Mouse (Mus musculus) heart, postnatal 36 days (tissue): ENCODE measurements around the gene Orai1. TPM values are rescaled to one million over a fixed set of nuclear protein-coding genes. Genes with fewer than 3 reads are reported as not detected.
"Not testable (repeated sequence)": the region's sequence is repeated elsewhere in the genome, so short reads cannot be mapped to it uniquely, and the experiment has no call there.

Experiments used
- DNase-seq, 2 experiments: peaks; one replicate each; pipeline ENCODE4 v3.0.0; 2021 to 2022
- intact Hi-C: fragments of 180-260 bp; cut with DNase I; formaldehyde crosslinking; loops from one replicate; pipeline ENCODE4 v1.15.1; 2025
- total RNA-seq, 2 experiments: library from RNA; stranded (reverse); gene quantifications; 2 replicates each; pipeline ENCODE4 v1.2.3; 2021

The Orai1 gene
- total RNA-seq, 2 experiments from 2014 or later: 16.7 to 19.3 TPM

DNA sequence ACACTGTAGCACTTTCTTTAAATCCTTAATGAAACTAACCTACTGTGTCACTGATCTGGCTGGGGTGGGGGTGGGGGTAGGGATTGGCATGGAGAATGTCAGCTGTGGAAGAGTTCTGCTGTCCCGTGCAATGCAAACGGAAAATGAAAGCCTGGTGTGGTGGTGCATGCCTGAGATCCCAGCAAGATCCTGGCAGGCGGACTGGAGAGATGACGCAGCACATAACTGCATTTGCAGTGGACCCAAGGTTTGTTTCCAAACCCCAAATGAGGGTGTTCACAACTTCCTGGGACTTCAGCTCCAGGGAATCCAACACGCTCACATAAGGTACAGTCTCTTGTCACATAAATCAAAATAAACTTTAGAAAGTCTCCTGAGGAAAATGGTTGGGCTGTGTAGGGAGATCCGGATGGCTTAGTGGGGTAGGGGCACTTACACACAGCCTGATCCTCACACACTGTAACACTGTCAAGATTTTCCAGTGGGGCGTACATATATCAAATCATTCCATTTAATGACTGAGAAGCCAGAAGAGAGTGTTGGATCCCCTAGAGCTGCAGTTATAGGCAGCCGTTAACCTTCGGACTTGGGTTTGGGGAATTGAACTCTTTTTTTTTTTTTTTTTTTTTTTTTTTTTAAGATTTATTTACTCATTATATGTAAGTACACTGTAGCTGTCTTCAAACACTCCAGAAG lies 46.0 kb downstream of the Orai1 start:
- intact Hi-C loops: no loop called here
- no peak for DNase-seq

DNA sequence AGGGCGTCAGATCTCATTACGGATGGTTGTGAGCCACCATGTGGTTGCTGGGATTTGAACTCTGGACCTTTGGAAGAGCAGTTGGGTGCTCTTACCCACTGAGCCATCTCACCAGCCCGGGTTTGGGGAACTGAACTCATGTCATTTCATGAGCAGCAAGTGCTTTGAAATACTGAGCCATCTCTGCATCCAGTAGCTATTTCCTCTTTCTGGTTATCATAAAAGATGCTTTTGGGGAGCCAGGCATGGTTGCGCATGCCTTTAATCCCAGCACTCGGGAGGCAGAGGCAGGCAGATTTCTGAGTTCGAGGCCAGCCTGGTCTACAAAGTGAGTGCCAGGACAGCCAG lies 46.5 kb downstream of the Orai1 start:
- DNase-seq, intact Hi-C loops: not testable (repeated sequence)

DNA sequence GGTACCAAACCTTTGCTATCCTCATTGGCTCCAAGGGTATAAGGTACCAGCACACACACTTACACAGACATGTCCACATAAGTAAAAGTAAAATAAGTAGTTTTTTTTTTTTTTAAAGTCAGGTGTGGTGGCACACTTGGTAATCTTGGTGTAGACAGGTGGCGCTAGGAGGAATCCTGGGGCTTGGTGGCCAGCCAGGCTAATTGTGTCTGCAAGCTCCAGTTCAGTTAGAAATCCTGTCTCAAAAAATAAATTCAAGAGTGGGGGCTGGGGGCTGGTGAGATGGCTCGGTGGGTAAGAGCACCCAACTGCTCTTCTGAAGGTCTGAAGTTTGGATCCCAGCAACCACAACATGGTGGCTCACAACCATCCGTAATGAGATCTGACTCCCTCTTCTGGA lies 48.3 kb downstream of the Orai1 start:
- no peak for DNase-seq
- intact Hi-C loops: loop anchor here (1.0 kb wide), 1 partner anchor 69 kb away; the partner anchor contains the start of gene Rhof

DNA sequence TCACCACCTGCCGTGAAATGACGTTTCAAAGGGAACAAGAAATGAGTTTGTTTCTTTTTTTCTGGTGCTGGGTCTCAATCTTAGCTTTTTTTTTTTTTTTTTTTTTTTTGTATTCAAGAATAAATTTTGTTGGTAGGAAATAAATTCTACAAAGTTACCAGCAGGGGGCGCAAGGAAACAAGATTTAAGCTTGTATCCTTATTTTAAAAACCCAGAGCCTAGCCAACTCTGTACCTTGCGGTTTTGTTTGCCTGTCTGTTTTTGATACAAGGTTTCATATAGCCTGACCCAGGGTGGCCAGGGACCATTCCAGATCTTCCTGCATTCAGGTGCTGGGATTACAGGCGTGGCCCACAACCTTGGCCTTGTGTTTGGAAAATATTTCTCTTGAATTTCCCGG lies 49.3 kb downstream of the Orai1 start:
- peak; percentile 59 to 67 for DNase-seq
- intact Hi-C loops: loop anchor here (1.0 to 2.0 kb wide), 2 partner anchors 85 to 90 kb away; no protein-coding TSS in a partner anchor

DNA sequence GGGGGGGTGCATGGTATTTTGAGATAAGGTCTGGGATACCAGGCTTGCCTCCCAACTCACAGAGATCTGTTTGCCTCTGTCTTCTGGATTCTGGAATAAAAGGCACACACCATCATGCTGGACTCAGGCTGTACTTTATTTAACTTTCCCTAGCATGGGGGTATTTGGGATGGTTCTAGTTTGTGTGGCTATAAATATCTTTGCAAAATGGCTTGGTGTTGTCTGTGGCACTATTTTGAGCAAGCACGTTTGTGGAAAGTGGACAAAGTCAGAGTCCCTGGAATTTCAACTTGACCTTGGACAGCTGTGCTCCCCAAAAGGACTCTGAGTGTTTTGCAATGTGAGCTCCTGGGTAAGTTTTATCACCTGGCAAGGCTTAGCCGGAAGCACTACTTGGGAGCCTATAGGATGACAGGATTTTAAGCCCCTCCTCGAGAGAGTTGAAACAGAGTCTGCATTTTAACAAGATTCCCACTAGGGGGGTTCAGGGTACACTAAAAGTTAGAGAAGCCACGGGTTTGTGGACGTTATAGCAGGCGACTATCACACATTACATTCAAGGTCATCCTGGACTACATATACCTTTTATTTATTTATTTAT lies 52.6 kb downstream of the Orai1 start:
- intact Hi-C loops: no loop called here
- DNase-seq: peak in 1 of 2 experiments; percentile 36

DNA sequence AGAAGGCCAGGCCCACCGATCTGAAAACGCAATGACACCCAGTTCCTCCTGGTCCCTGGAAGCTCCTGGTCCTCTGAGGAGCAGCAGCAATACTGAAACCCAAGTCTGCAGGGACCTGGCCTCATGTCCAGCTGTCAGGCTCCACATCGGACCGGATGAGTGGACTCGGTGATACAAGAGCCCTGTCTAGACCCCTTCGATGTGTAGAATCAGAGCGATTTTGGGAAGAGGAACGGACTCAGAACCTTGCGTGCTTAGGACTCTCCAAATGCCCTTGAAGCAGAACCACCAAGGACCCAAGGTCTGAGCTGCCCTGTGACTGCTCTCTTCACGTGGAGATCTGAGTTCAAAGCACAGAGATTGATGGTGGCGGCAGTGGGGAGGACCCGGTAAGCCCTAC lies 53.2 kb downstream of the Orai1 start, which contains the start of gene Tmem120b:
TSS of gene Tmem120b (plus strand) at position 301 of the 400 bp plus-strand sequence.
- intact Hi-C loops: no loop called here
- DNase-seq: no peak

DNA sequence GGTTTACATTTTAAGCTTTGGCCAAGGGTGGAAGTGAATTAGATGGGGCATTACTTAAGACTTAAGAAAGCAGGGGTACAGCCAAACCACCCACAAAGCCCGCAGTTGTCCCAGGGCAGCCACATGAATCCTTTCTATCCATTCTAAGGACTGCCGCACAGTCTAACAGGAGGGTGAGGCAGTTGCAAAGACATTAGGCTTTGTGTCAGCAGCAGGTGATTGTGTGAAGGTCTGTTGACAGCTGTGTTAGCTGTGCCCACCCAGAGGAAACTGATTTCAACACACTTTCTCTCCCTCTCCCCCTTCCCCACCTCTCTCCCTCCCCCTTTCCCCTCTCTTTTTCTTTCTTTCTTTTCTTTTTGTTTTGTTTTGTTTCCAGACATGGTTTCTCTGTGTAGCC lies 53.8 kb downstream of the Orai1 start:
- no peak for DNase-seq
- intact Hi-C loops: no loop called here

DNA sequence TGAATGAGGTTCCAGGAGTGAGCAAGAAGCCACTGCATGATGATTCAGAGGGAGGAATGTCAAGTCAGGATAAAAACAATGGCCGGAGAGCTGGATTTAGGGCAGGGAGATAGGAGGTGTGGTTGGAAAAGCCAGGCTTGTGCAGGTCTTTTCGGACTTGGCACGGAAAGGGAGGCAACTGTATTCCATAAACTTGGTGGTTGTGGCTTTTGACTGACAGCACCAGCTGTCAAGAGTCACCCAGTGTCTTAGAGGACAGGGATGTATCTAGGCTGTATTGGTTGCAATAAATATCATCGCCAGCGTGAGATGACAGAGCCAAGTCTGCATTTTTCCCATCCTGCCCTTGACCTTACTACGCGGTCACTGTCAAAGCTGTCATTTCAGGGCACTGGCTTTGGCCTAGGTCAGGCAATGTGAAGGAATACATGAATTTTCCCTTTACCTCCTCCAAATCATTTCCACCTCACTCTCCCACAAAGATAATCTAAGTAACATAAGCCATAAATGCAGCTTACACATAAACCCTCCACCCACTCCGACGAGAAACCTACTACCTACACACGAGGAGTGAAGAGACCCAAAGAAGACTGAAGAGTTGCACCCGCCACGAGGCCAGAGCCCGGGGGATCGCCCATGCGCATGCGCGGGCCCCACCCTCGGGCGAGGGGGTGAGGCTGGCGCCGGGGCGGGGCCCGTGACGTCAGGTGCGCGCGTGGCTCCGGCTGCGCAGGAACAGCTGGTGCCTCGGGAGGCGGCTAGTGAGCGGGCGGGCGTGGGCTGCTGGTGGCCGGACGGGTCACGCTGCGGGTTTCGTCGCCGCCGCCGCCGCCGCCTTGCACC lies 60.9 kb downstream of the Orai1 start:
- DNase-seq: peak; percentile 95
- intact Hi-C loops: loop anchor here (2.0 kb wide), 1 partner anchor 41 kb away; no protein-coding TSS in a partner anchor

DNA sequence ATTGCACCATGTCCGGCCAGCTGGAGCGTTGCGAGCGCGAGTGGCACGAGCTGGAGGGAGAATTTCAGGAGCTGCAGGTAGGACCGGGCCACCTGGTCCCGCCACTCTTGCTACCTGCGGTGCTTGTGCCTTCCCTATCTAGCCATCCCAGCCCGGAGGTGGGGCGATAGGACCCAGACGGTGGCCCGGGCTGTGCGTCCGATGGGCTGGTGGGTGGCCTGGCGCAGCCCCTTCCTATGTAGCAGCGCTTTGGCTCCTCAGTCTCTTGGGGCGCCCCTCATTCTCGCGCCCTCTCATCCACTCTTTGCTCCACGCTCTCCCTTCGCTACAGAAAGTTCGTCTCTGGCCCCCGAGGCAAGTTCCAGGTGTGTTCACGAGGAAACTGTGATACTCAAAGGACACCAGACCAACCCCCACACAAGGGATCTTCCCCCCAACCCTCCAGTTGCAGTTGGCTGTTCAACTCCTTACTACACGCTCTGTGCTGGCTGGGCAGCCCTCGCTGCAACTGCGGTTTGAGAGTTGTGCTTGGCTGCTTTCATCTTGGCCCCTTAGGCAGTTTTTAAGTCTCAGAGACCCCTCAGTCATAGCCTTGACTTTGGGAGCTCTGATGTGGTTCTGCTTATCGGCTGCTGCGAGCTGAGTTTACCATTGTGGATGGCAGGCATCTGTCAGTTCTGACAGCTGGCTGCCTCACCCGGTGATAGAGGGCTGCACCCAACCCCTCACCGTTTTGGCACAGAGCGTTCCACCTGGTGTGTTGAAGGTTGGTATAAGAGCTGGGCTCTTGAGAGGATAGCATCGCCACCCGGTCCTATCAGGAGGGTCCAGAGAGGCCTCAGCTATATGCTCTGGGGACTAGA lies 61.8 kb downstream of the Orai1 start:
- intact Hi-C loops: no loop called here
- DNase-seq: no peak

DNA sequence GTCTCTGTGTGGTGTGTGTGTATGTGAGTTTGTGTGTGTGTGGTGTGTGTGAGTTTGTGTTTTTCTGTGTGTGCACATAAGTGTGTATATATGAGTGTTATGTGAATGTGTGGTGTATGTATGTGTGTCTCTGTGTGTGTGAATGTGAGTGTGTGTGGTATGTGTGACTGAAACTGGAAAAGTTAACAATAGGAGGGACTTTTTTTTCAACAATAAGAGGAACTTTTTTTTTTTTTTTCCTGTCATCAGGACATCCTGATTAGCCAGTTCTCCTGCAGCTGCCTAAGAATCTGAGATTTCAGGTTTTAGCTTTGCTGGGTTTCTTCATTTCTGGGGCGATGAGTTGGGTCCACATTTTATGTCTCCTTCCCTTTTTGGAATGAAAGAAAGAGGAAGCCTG lies 64.7 kb downstream of the Orai1 start:
- intact Hi-C loops: no loop called here
- no peak for DNase-seq

DNA sequence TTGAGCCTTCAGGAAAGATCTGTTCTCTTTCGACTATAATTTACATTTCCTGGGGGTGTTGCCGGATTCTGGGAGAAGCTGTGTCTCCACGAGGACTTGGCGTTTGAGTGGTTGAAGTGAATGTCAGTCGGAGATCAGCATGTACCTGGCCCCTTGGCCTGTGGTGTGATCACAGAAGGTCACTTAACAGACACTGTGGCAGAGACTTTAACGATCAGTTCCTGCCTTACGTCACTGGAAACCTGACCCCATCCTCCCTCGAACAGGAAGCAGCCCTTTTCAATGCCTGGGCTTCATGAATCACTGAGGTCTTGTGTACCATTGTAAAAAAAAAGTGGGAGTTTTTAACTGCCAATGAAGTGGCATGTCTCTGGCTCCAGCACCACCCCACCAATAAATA lies 65.2 kb downstream of the Orai1 start:
- intact Hi-C loops: no loop called here
- DNase-seq: no peak

Other genes with a start within 250 kb of the Orai1 start
- gene Camkk2, start 235.7 kb upstream of the Orai1 start, total RNA-seq: 10 to 100 TPM in 1 of 2 experiments, 1 to 10 TPM in 1; 9.2 to 11.2 TPM
- 100 to 1,000 TPM; 163 to 171 TPM for gene Anapc5, start 193.7 kb upstream of the Orai1 start, total RNA-seq
- 10 to 100 TPM; 25.6 to 30.1 TPM for gene Rnf34, start 165.0 kb upstream of the Orai1 start, total RNA-seq
- gene Kdm2b, start 25.3 kb upstream of the Orai1 start, total RNA-seq: 10 to 100 TPM; 16.6 to 19.0 TPM
- gene Morn3, start 31.9 kb downstream of the Orai1 start, total RNA-seq: not detected
- 10 to 100 TPM in 1 of 2 experiments, 1 to 10 TPM in 1; 7.3 to 10.7 TPM for gene Tmem120b, start 53.3 kb downstream of the Orai1 start, total RNA-seq
- gene Rhof, start 117.6 kb downstream of the Orai1 start, total RNA-seq: under 1 TPM; 0.44 to 0.68 TPM
- 10 to 100 TPM; 18.5 to 21.5 TPM for gene Setd1b, start 127.1 kb downstream of the Orai1 start, total RNA-seq
- 10 to 100 TPM; 14.1 to 18.3 TPM for gene Psmd9, start 154.3 kb downstream of the Orai1 start, total RNA-seq
- not detected for gene Hpd, start 167.7 kb downstream of the Orai1 start, total RNA-seq
- gene Wdr66, start 237.0 kb downstream of the Orai1 start, total RNA-seq: 1 to 10 TPM in 1 of 2 experiments, under 1 TPM in 1; 0.97 to 1.4 TPM